Mouse (Mus musculus) skeletal muscle tissue, adult 2 months (tissue): ENCODE results near the gene Marveld1.

Experiments used
- DNase-seq: peaks from one replicate; pipeline ENCODE4 v3.0.0-alpha.2; 2012; ENCODE audit warnings: low read depth, low spot score

Gene Marveld1

GRCm38 (mm10) chr19:42139724-42140517 lies 7.3 kb upstream of the Marveld1 start:
- no peak for DNase-seq

GRCm38 (mm10) chr19:42141998-42142397 lies 5.2 kb upstream of the Marveld1 start:
- DNase-seq = no peak

GRCm38 (mm10) chr19:42142757-42143156 lies 4.4 kb upstream of the Marveld1 start:
- DNase-seq = no peak

GRCm38 (mm10) chr19:42144067-42144466 lies 3.1 kb upstream of the Marveld1 start:
- DNase-seq = no peak

- peak; percentile 84 for DNase-seq
Measured at GRCm38 (mm10) chr19:42144541-42145167, 2.5 kb upstream of the Marveld1 start.

GRCm38 (mm10) chr19:42145210-42145609 lies 2.0 kb upstream of the Marveld1 start:
- DNase-seq = no peak

GRCm38 (mm10) chr19:42145731-42146130 lies 1.5 kb upstream of the Marveld1 start:
- DNase-seq = no peak

- peak; percentile 54 for DNase-seq
Measured at GRCm38 (mm10) chr19:42146276-42147010, 757 bp upstream of the Marveld1 start.

GRCm38 (mm10) chr19:42147769-42148568 lies 769 bp downstream of the Marveld1 start:
- no peak for DNase-seq

GRCm38 (mm10) chr19:42148569-42148860 lies 1.3 kb downstream of the Marveld1 start:
- DNase-seq = peak; percentile 66

GRCm38 (mm10) chr19:42151990-42152389 lies 4.8 kb downstream of the Marveld1 start:
- peak; percentile 92 for DNase-seq

- DNase-seq = no peak
Measured at GRCm38 (mm10) chr19:42157493-42158237, 10.5 kb downstream of the Marveld1 start.

GRCm38 (mm10) chr19:42158246-42159017 lies 11.2 kb downstream of the Marveld1 start:
- no peak for DNase-seq

GRCm38 (mm10) chr19:42163764-42164163 lies 16.6 kb downstream of the Marveld1 start, which contains the start of gene Zfyve27:
Gene Zfyve27 (plus strand): TSS chr19:42163951.
- no peak for DNase-seq

- no peak for DNase-seq
Measured at GRCm38 (mm10) chr19:42164188-42164587, 17.0 kb downstream of the Marveld1 start.

GRCm38 (mm10) chr19:42166130-42166529 lies 18.9 kb downstream of the Marveld1 start:
- peak; percentile 67 for DNase-seq

- no peak for DNase-seq
Measured at GRCm38 (mm10) chr19:42166766-42167165, 19.6 kb downstream of the Marveld1 start.

GRCm38 (mm10) chr19:42167489-42167888 lies 20.3 kb downstream of the Marveld1 start:
- no peak for DNase-seq

GRCm38 (mm10) chr19:42169322-42169975 lies 22.2 kb downstream of the Marveld1 start:
- DNase-seq = no peak
